Mouse (Mus musculus) heart, embryonic 16.5 days (tissue): ENCODE measurements around the gene Letmd1. TPM values are rescaled to one million over a fixed set of nuclear protein-coding genes. Genes with fewer than 3 reads are reported as not detected.
A peak's percentile ranks its signal among the peaks of the same experiment; 100 is the strongest.
"Not testable (repeated sequence)": the region's sequence is repeated elsewhere in the genome, so short reads cannot be mapped to it uniquely, and the experiment has no call there.

Experiments used
- ATAC-seq: fragments of 200-750 bp; cut with Nextera tagmentation; replicated peaks from 2 replicates; pipeline ENCODE4 v1.8.0; 2017; ENCODE audit warnings: moderate number of reproducible peaks; ENCODE audit not compliant: insufficient read depth, low FRiP score; ENCODE audit errors: extremely low read depth
- H3K27ac ChIP-seq: fragments of 300-500 bp; sonication (generic); 2 replicates; pipeline ENCODE4 v1.5.1; 2014; ENCODE audit warnings: mild to moderate bottlenecking, low read length, control low read depth, moderate library complexity
- H3K27me3 ChIP-seq: fragments of 300-500 bp; sonication (generic); 2 replicates; pipeline ENCODE4 v1.6.1; 2014; ENCODE audit warnings: low read length, mixed read lengths; ENCODE audit not compliant: control insufficient read depth, insufficient read depth
- H3K36me3 ChIP-seq: fragments of 300-500 bp; sonication (generic); 2 replicates; pipeline ENCODE4 v1.6.1; 2014; ENCODE audit not compliant: control insufficient read depth, insufficient read depth
- H3K4me1 ChIP-seq: fragments of 300-500 bp; sonication (generic); 2 replicates; pipeline ENCODE4 v1.6.1; 2014; ENCODE audit warnings: low read length, mixed read lengths; ENCODE audit not compliant: control insufficient read depth, insufficient read depth
- H3K4me2 ChIP-seq: fragments of 300-500 bp; sonication (generic); 2 replicates; pipeline ENCODE4 v1.6.1; 2014; ENCODE audit warnings: low read depth, mild to moderate bottlenecking, control low read depth, low read length
- H3K4me3 ChIP-seq: fragments of 300-500 bp; sonication (generic); 2 replicates; pipeline ENCODE4 v1.5.1; 2014; ENCODE audit warnings: mild to moderate bottlenecking, control low read depth, low read length
- H3K9ac ChIP-seq: fragments of 300-500 bp; sonication (generic); 2 replicates; pipeline ENCODE4 v1.6.1; 2014; ENCODE audit warnings: low read length, control low read depth
- H3K9me3 ChIP-seq: fragments of 300-500 bp; sonication (generic); replicated peaks from 2 replicates; pipeline ENCODE4 v1.6.1; 2016; ENCODE audit warnings: low read length; ENCODE audit not compliant: control insufficient read depth
- WGBS: fragments of 180-500 bp; shearing (Covaris S2); extraction: QIAGEN DNeasy Blood & Tissue Kit; methylation state at CpG from one replicate; pipeline ENCODE4 v1.1.7; 2014; 5-methylcytosine and 5-hydroxymethylcytosine counted together
- polyA plus RNA-seq: library from polyadenylated mRNA; unstranded; fragments of >200 nt; fragmentation: Nextera tagmentation; extraction: Ambion mirVana; gene quantifications from 2 replicates; pipeline ENCODE4 v1.2.1, GENCODE M21; 2015

The Letmd1 gene
- 15.3 and 15.5 TPM in 2 replicates for polyA plus RNA-seq

- Histone ChIP-seq H3K9me3 (no peaks in the 10 kb centered on the region), H3K4me3 (peak within 1 kb of the TSS; percentile 92), H3K4me1 (peaks cover 15% of the 10 kb centered on the region), H3K27ac (peak within 1 kb of the TSS; percentile 90), H3K27me3 (no peaks in the 10 kb centered on the region), H3K4me2 (peak within 1 kb of the TSS; percentile 93), H3K9ac (peak within 1 kb of the TSS; percentile 93), H3K36me3 (peaks cover 7% of the 10 kb centered on the region; the same call in 1 of the 2 replicates)
- whole genome bisulfite sequencing, result 3% methylated on average over 78 of the region's 84 CpGs
- ATAC-seq, result peak; percentile 95
These were observed at the start of gene Letmd1 for GRCm38 (mm10) chr15:100468295-100469188. Gene Letmd1, plus strand, starts transcription at chr15:100469023.

- Histone ChIP-seq H3K4me3 (no peak overlapping the region), H3K4me2 (peak overlapping the region; percentile 31), H3K4me1 (peaks cover 50% of the 10 kb centered on the region), H3K9ac (peak overlapping the region; percentile 58), H3K36me3 (no peaks in the 10 kb centered on the region), H3K27me3 (no peaks in the 10 kb centered on the region), H3K9me3 (no peaks in the 10 kb centered on the region), H3K27ac (peak overlapping the region; percentile 38; the same call in 1 of the 2 replicates)
- ATAC-seq, result no peak
- 64% methylated on average over 8 of the region's 8 CpGs for WGBS
These were observed 49.5 kb upstream of the Letmd1 start for GRCm38 (mm10) chr15:100419311-100419710.

DNA sequence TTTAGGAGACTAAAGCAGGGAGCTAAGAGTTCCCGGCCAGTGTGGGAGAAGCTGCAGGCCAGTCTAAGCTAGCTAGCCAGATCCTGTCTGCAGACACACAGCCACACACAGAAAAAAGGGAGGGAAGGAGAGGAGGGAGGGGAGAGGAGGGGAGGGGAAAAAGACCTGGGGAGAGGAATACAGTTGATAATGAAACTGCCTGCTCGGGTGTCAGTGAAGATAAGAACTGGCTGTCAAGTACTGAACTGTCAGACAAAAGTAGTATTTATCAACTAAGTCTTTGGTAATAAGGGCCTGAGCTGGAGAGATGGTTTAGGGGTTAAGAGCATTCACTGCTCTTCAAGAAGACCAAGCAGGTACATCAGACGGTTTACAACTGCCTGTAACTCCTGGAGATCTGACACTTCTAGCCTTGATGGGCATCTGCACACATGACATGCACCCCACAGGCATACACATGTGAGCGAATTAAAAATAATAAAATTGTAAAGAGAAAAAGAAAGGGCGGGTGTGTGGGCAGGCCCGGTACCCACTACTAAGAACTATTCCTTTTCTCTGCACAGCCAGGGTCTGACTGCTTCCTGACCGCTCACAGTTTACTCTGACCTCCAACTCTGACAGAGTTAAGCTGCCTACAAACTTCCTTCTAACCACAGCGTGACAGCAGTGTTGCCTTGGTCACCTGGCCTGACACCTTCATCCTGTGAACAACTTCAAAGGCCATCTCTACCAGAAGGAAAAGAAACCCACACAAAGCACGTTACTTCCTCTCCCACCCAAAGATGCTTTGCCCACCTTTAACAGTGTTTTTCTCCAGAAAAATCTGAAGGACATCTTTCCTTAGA lies 48.7 kb upstream of the Letmd1 start:
- Histone ChIP-seq H3K9ac (peak overlapping the region; percentile 58), H3K4me1 (peaks cover 46% of the 10 kb centered on the region), H3K9me3 (no peaks in the 10 kb centered on the region), H3K27me3 (peaks cover 3% of the 10 kb centered on the region), H3K36me3 (no peaks in the 10 kb centered on the region), H3K27ac (peak overlapping the region; percentile 47), H3K4me3 (no peak overlapping the region), H3K4me2 (peak overlapping the region; percentile 31)
- no peak for ATAC-seq
- 47% methylated on average over 9 of the region's 9 CpGs for WGBS

DNA sequence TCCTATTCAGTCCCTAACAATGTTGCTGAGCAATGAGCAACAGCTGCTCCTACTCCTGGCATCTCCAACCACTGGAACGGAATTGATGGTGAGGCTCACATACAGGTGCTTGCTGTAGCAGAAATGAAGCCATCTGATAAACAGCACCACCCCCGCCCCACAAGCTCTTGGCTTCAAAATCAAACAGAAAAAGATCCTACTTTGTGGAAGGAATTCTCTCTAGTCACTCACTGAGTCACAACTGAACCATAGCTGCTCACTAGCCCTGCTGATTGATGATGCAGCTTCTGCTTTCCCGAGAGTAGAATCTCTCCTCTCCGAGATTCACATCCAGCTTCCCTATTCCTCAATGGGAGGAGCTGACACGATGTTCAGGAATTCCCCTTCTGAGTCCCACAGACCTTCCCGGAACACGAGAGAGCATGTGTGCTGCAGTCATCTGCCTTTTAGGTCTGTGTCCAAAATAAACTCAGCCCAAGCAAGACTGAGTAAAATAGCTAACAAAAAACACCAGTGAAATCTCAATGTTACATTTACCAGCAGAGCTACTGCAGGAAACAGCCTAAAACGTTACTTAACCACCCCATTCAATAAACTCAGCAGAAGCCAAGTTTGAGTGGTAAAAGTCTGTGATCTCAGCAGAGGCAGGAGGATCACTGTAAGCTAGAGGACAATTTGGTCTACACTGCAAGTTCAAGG lies 47.6 kb upstream of the Letmd1 start:
- H3K27me3 ChIP-seq, result peaks cover 8% of the 10 kb centered on the region
- WGBS, result 35% methylated on average over 8 of the region's 8 CpGs
- H3K36me3 ChIP-seq, result no peaks in the 10 kb centered on the region
- H3K9ac ChIP-seq, result no peak overlapping the region; the same call in 1 of the 2 replicates
- ATAC-seq, result no peak
- peaks cover 39% of the 10 kb centered on the region for H3K4me1 ChIP-seq
- peak overlapping the region; percentile 100 for H3K4me2 ChIP-seq
- H3K9me3 ChIP-seq, result no peaks in the 10 kb centered on the region
- 0 out of 2 replicates have a peak overlapping the region, but pooled peaks have one; percentile 2 for H3K27ac ChIP-seq
- peak overlapping the region; percentile 89 for H3K4me3 ChIP-seq

DNA sequence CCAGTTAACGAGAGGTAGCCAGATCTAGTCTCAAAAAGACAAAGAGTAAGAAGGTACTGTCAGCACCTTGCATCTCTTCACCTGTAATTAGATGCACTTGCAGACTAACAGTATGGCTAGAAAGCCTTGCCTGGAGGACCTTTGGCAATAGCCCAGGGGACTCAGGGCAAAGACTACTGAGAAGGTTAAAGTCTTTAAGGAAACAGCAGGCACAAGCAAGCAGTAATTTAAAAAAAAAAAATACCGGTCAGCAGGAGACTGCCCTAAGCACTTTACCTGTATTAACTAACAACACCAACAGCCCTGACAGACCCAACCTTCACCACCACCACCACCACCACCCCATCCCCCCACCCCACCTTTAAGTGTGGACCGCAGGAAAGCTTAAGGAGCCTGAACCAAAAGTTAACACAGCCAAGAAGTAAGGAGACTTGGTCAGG lies 47.0 kb upstream of the Letmd1 start, which contains the start of gene Gm5475:
Gene Gm5475 (plus strand): TSS at position 390 of the 440 bp plus-strand sequence.
- not testable (repeated sequence) for H3K9me3 ChIP-seq, H3K27me3 ChIP-seq, ATAC-seq, H3K36me3 ChIP-seq
- peak within 1 kb of the TSS; percentile 89 for H3K4me3 ChIP-seq
- peaks cover 39% of the 10 kb centered on the region for H3K4me1 ChIP-seq
- peak within 1 kb of the TSS; percentile 95 for H3K9ac ChIP-seq
- peak within 1 kb of the TSS; percentile 100 for H3K4me2 ChIP-seq
- WGBS, result 34% methylated on average over 3 of the region's 3 CpGs
- H3K27ac ChIP-seq, result peak within 1 kb of the TSS; percentile 46

DNA sequence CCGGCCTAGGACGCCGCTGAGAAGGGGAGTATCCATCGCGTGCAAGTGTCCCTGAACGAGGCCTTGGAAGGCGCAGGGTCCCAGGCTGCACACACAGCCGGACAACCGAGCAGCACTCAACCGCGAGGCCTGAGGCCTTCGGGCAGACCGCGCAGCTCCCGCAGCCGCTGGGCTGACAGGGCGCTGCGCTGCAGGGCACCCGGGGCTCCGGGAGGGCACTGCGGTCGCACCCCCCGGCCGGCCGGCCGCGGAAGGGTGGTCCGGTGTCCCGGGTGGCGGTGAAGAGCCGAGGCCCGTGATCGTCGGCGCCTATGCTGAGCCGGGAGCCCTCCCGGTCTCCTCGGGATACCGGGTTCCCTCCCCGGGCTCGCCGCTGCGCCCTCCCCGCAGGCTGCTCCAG lies 46.3 kb upstream of the Letmd1 start:
- no peaks in the 10 kb centered on the region for H3K36me3 ChIP-seq
- peaks cover 39% of the 10 kb centered on the region for H3K4me1 ChIP-seq
- H3K9ac ChIP-seq, result peak overlapping the region; percentile 95
- H3K4me2 ChIP-seq, result peak overlapping the region; percentile 100
- peak overlapping the region; percentile 89 for H3K4me3 ChIP-seq
- peaks cover 8% of the 10 kb centered on the region for H3K27me3 ChIP-seq
- H3K9me3 ChIP-seq, result no peaks in the 10 kb centered on the region
- ATAC-seq, result peak; percentile 50
- peak overlapping the region; percentile 46 for H3K27ac ChIP-seq
- under 1% methylated on average over 38 of the region's 44 CpGs for WGBS

- H3K4me3 ChIP-seq, result peak overlapping the region; percentile 89
- H3K36me3 ChIP-seq, result no peaks in the 10 kb centered on the region
- H3K4me2 ChIP-seq, result peak overlapping the region; percentile 100
- under 1% methylated on average over 64 of the region's 65 CpGs for WGBS
- H3K9me3 ChIP-seq, result no peaks in the 10 kb centered on the region
- peak; percentile 98 for ATAC-seq
- peak overlapping the region; percentile 95 for H3K9ac ChIP-seq
- H3K27ac ChIP-seq, result 0 out of 2 replicates have a peak overlapping the region, but pooled peaks have one; percentile 20
- H3K4me1 ChIP-seq, result peaks cover 39% of the 10 kb centered on the region
- peaks cover 8% of the 10 kb centered on the region for H3K27me3 ChIP-seq
These were observed 45.6 kb upstream of the Letmd1 start for GRCm38 (mm10) chr15:100422899-100423860.
